29 mouse cellular contexts compared by ENCODE assay signal in genomic region chr12:108929475-108929874, GRCm38 (mm10). TPM values are rescaled to one million over a fixed set of nuclear protein-coding genes. Genes with fewer than 3 reads are reported as not detected.
DNase-seq lines count a peak whose midpoint lies in the region; ATAC-seq lines count a peak whose summit lies in the region.
"Had no signal": no experiment of that assay in that cellular context is flagged by ENCODE, and none has a peak within 500 bp of the region (broad histone marks: within the 10 kb centered on the region; RNA-seq: fewer than 3 reads in every experiment).

No protein-coding gene starts in this region.

- WGBS in embryonic facial prominence, embryonic 14.5 days, result 64% methylated on average over 3 of the region's 3 CpGs
- 79% methylated on average over 3 of the region's 3 CpGs for WGBS in embryonic facial prominence, embryonic 10.5 days
- WGBS in intestine, embryonic 16.5 days, result 58% methylated on average over 3 of the region's 3 CpGs
- WGBS in intestine, embryonic 15.5 days, result 59% methylated on average over 3 of the region's 3 CpGs
- 56% methylated on average over 3 of the region's 3 CpGs for WGBS in forebrain, embryonic 16.5 days

- no peak overlapping the region for H3K27ac ChIP-seq in embryonic facial prominence, embryonic 14.5 days (replicated peaks; ENCODE audit: low read depth, low read length)
- no peak overlapping the region for H3K27ac ChIP-seq in embryonic facial prominence, embryonic 10.5 days (replicated peaks)
- no peak overlapping the region for H3K27ac ChIP-seq in intestine, embryonic 16.5 days (ENCODE audit: low read length)
- H3K27ac ChIP-seq in intestine, embryonic 15.5 days, result no peak overlapping the region
- H3K27ac ChIP-seq in forebrain, embryonic 16.5 days (ENCODE audit: low read length), result no peak overlapping the region
- H3K27ac ChIP-seq: embryonic facial prominence, embryonic 13.5 days; heart, embryonic 10.5 days; heart, embryonic 15.5 days; hindbrain, embryonic 12.5 days; kidney, embryonic 15.5 days; liver, embryonic 14.5 days; midbrain, embryonic 12.5 days had no signal

- peaks cover 9% of the 10 kb centered on the region for H3K4me1 ChIP-seq in embryonic facial prominence, embryonic 14.5 days (ENCODE audit: control insufficient read depth, insufficient read depth, low read length)
- peaks cover 33% of the 10 kb centered on the region for H3K4me1 ChIP-seq in embryonic facial prominence, embryonic 10.5 days
- H3K4me1 ChIP-seq in intestine, embryonic 16.5 days (ENCODE audit: control insufficient read depth, insufficient read depth, low read length), result no peaks in the 10 kb centered on the region
- H3K4me1 ChIP-seq in intestine, embryonic 15.5 days (replicated peaks), result no peaks in the 10 kb centered on the region
- peaks cover 10% of the 10 kb centered on the region; the same call in 1 of the 2 replicates for H3K4me1 ChIP-seq in forebrain, embryonic 16.5 days (replicated peaks; ENCODE audit: control insufficient read depth, insufficient read depth, low read length)
- H3K4me1 ChIP-seq: heart, embryonic 15.5 days had no signal

- no peak overlapping the region for H3K4me2 ChIP-seq in embryonic facial prominence, embryonic 14.5 days (ENCODE audit: low read depth, low read length)
- no peak overlapping the region for H3K4me2 ChIP-seq in intestine, embryonic 16.5 days (ENCODE audit: low read depth, low read length)
- no peak overlapping the region for H3K4me2 ChIP-seq in intestine, embryonic 15.5 days (replicated peaks)
- H3K4me2 ChIP-seq in forebrain, embryonic 16.5 days (ENCODE audit: low read length), result no peak overlapping the region
- H3K4me2 ChIP-seq: embryonic facial prominence, embryonic 13.5 days; heart, embryonic 15.5 days; hindbrain, embryonic 12.5 days; kidney, embryonic 15.5 days; midbrain, embryonic 12.5 days had no signal

- no peak overlapping the region for H3K4me3 ChIP-seq in embryonic facial prominence, embryonic 14.5 days (ENCODE audit: low read depth, low read length)
- H3K4me3 ChIP-seq in embryonic facial prominence, embryonic 10.5 days, result no peak overlapping the region
- no peak overlapping the region for H3K4me3 ChIP-seq in intestine, embryonic 16.5 days (ENCODE audit: low read length)
- H3K4me3 ChIP-seq in intestine, embryonic 15.5 days (replicated peaks), result no peak overlapping the region
- no peak overlapping the region for H3K4me3 ChIP-seq in forebrain, embryonic 16.5 days (replicated peaks; ENCODE audit: low read length)
- H3K4me3 ChIP-seq: embryonic facial prominence, embryonic 13.5 days; heart, embryonic 10.5 days; heart, embryonic 15.5 days; hindbrain, embryonic 12.5 days; kidney, embryonic 15.5 days; megakaryocyte, embryonic 14.5 days; midbrain, embryonic 12.5 days had no signal

- no peaks in the 10 kb centered on the region for H3K27me3 ChIP-seq in embryonic facial prominence, embryonic 14.5 days (replicated peaks; ENCODE audit: control insufficient read depth, insufficient read depth, low read length)
- H3K27me3 ChIP-seq in embryonic facial prominence, embryonic 10.5 days (replicated peaks; ENCODE audit: low read depth, poor library complexity, severe bottlenecking), result no peaks in the 10 kb centered on the region
- no peaks in the 10 kb centered on the region for H3K27me3 ChIP-seq in intestine, embryonic 16.5 days (replicated peaks; ENCODE audit: control insufficient read depth, insufficient read depth, low read length)
- H3K27me3 ChIP-seq in intestine, embryonic 15.5 days (replicated peaks), result no peaks in the 10 kb centered on the region
- no peaks in the 10 kb centered on the region for H3K27me3 ChIP-seq in forebrain, embryonic 16.5 days (replicated peaks; ENCODE audit: control insufficient read depth, insufficient read depth, low read length)
- H3K27me3 ChIP-seq: CH12.LX; heart, embryonic 15.5 days; hindbrain, embryonic 12.5 days; kidney, embryonic 15.5 days; megakaryocyte, embryonic 14.5 days; midbrain, embryonic 12.5 days had no signal

- DNase-seq in embryonic facial prominence, embryonic 14.5 days (ENCODE audit: low spot score), result peak; percentile 65
- DNase-seq in embryonic facial prominence, embryonic 10.5 days (ENCODE audit: low spot score), result no peak
- DNase-seq in brain, adult 2 months (ENCODE audit: low read depth, low spot score), result peak; percentile 50
- DNase-seq in cerebellum, postnatal 36 days, result no peak
- DNase-seq: adrenal gland, adult 2 months; adrenal gland, postnatal 36 days; cerebellum, adult 8-10 months; embryo, embryonic 11 days; gastrocnemius, postnatal 10 days; kidney, adult 11 months; kidney, postnatal 25 days; liver; lung, adult 2 months; thymus, adult 2 months; thymus, postnatal 36 days had no signal

- no peak overlapping the region for H3K9ac ChIP-seq in embryonic facial prominence, embryonic 14.5 days (ENCODE audit: low read depth, low read length)
- no peak overlapping the region for H3K9ac ChIP-seq in intestine, embryonic 16.5 days (ENCODE audit: low read depth, low read length)
- H3K9ac ChIP-seq in intestine, embryonic 15.5 days, result no peak overlapping the region
- H3K9ac ChIP-seq in forebrain, embryonic 16.5 days (replicated peaks; ENCODE audit: low read depth, low read length), result no peak overlapping the region
- H3K9ac ChIP-seq: embryonic facial prominence, embryonic 13.5 days; heart, embryonic 15.5 days; hindbrain, embryonic 12.5 days; kidney, embryonic 15.5 days; liver, embryonic 14.5 days; midbrain, embryonic 12.5 days had no signal

- no peaks in the 10 kb centered on the region for H3K36me3 ChIP-seq in embryonic facial prominence, embryonic 14.5 days (ENCODE audit: control insufficient read depth, insufficient read depth, low read length)
- H3K36me3 ChIP-seq in embryonic facial prominence, embryonic 10.5 days (replicated peaks), result no peaks in the 10 kb centered on the region
- no peaks in the 10 kb centered on the region for H3K36me3 ChIP-seq in intestine, embryonic 16.5 days (ENCODE audit: control insufficient read depth, insufficient read depth, low read length)
- no peaks in the 10 kb centered on the region for H3K36me3 ChIP-seq in intestine, embryonic 15.5 days
- no peaks in the 10 kb centered on the region for H3K36me3 ChIP-seq in forebrain, embryonic 16.5 days (ENCODE audit: control insufficient read depth, insufficient read depth)
- H3K36me3 ChIP-seq: heart, embryonic 10.5 days; heart, embryonic 15.5 days; hindbrain, embryonic 12.5 days; kidney, embryonic 15.5 days; midbrain, embryonic 12.5 days had no signal

- ATAC-seq in embryonic facial prominence, embryonic 14.5 days (ENCODE audit: low read depth), result peak; percentile 50; the same call in 1 of the 2 replicates
- ATAC-seq in intestine, embryonic 16.5 days, result peak; percentile 42; the same call in 1 of the 2 replicates
- no peak for ATAC-seq in intestine, embryonic 15.5 days
- peak; percentile 45; the same call in 1 of the 2 replicates for ATAC-seq in forebrain, embryonic 16.5 days
- no peak for ATAC-seq in erythroblast, adult 5-6 weeks (replicated peaks; ENCODE audit: low FRiP score, poor library complexity, severe bottlenecking)
- ATAC-seq: activated CD4-positive, CD25-positive, alpha-beta regulatory T cell, adult 4 months had no signal

- no peaks in the 10 kb centered on the region for H3K9me3 ChIP-seq in embryonic facial prominence, embryonic 14.5 days (ENCODE audit: control insufficient read depth, low read length)
- H3K9me3 ChIP-seq in embryonic facial prominence, embryonic 10.5 days, result no peaks in the 10 kb centered on the region
- no peaks in the 10 kb centered on the region for H3K9me3 ChIP-seq in intestine, embryonic 16.5 days (ENCODE audit: control insufficient read depth, low read length)
- no peaks in the 10 kb centered on the region for H3K9me3 ChIP-seq in intestine, embryonic 15.5 days
- H3K9me3 ChIP-seq in forebrain, embryonic 16.5 days (ENCODE audit: control insufficient read depth, low read length), result no peaks in the 10 kb centered on the region
- H3K9me3 ChIP-seq: embryonic facial prominence, embryonic 13.5 days; heart, embryonic 10.5 days; heart, embryonic 15.5 days; hindbrain, embryonic 12.5 days; kidney, embryonic 15.5 days; megakaryocyte, embryonic 14.5 days; midbrain, embryonic 12.5 days had no signal

RNA-seq across cellular contexts. Expression of gene Wars, which starts 35.5 kb away (rescaled TPM):
- 63.6 and 73.1 TPM in 2 replicates for polyA plus RNA-seq in embryonic facial prominence, embryonic 14.5 days (2014; fragmentation: Nextera tagmentation; extraction: Ambion mirVana)
- 146 and 147 TPM in 2 replicates for polyA plus RNA-seq in embryonic facial prominence, embryonic 10.5 days (2016; fragmentation: Nextera tagmentation; extraction: Ambion mirVana)
- polyA plus RNA-seq in intestine, embryonic 16.5 days (2015; fragmentation: Nextera tagmentation; extraction: Ambion mirVana), result 79.9 and 82.8 TPM in 2 replicates
- 81.9 and 85.5 TPM in 2 replicates for polyA plus RNA-seq in intestine, embryonic 15.5 days (2015; fragmentation: Nextera tagmentation; extraction: Ambion mirVana)
- 113 and 114 TPM in 2 replicates for polyA plus RNA-seq in forebrain, embryonic 16.5 days (2015; fragmentation: Nextera tagmentation; extraction: Ambion mirVana)
- 8.2 and 9.4 TPM in 2 replicates for total RNA-seq in erythroblast, adult 5-6 weeks (2015; ENCODE audit: low replicate concordance)
- total RNA-seq in erythroblast, adult 5-6 weeks (2017; ENCODE audit: low replicate concordance), result 8.2 and 8.9 TPM in 2 replicates

RNA-seq across cellular contexts. Expression of gene Wdr25, which starts 36.0 kb away (rescaled TPM):
- polyA plus RNA-seq in embryonic facial prominence, embryonic 14.5 days (2014; fragmentation: Nextera tagmentation; extraction: Ambion mirVana), result 2.6 and 3.8 TPM in 2 replicates
- polyA plus RNA-seq in embryonic facial prominence, embryonic 10.5 days (2016; fragmentation: Nextera tagmentation; extraction: Ambion mirVana), result 9.9 and 10.4 TPM in 2 replicates
- polyA plus RNA-seq in intestine, embryonic 16.5 days (2015; fragmentation: Nextera tagmentation; extraction: Ambion mirVana), result 6.9 TPM in 2 replicates
- 5.7 and 8.3 TPM in 2 replicates for polyA plus RNA-seq in intestine, embryonic 15.5 days (2015; fragmentation: Nextera tagmentation; extraction: Ambion mirVana)
- polyA plus RNA-seq in forebrain, embryonic 16.5 days (2015; fragmentation: Nextera tagmentation; extraction: Ambion mirVana), result 8.6 and 9.1 TPM in 2 replicates
- not detected in 2 replicates for total RNA-seq in erythroblast, adult 5-6 weeks (2015; ENCODE audit: low replicate concordance)
- 1.4 and 6.4 TPM in 2 replicates for total RNA-seq in erythroblast, adult 5-6 weeks (2017; ENCODE audit: low replicate concordance)

Comparison
In these comparisons a context has a peak if more than half of its experiments do, and no peak if none do; other contexts are left out.
1. ATAC-seq: peak in embryonic facial prominence, embryonic 14.5 days (single experiment), intestine, embryonic 16.5 days (single experiment) and forebrain, embryonic 16.5 days (single experiment); none in intestine, embryonic 15.5 days (single experiment) and erythroblast, adult 5-6 weeks (single experiment).
2. DNase-seq: peak in embryonic facial prominence, embryonic 14.5 days (single experiment) and brain, adult 2 months (single experiment); none in embryonic facial prominence, embryonic 10.5 days (single experiment) and cerebellum, postnatal 36 days (0 of 2).